In the genomic region with DNA sequence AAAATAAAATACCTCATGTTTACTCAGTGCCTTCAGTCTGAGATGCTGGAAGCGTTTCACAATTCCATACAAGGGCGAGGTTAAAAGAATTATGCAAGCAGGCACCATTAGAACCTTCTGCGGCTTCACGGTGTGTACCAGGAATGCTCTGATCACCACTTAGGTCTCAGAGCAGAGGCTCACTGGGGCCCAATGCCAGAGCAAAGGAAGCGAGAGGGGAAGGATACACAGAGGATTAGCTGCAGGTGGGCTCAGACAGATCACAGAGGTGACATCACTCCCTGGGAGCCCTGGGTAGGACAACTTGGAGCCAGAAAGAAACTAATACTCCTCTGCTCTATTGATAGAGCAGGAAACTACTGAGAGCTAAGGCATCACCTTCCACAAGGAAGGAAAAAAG, we compare ENCODE assay signal across 21 mouse cellular contexts. TPM values are rescaled to one million over a fixed set of nuclear protein-coding genes. Genes with fewer than 3 reads are reported as not detected.
DNase-seq lines count a peak whose midpoint lies in the region; ATAC-seq lines count a peak whose summit lies in the region.
"Had no signal": no experiment of that assay in that cellular context is flagged by ENCODE, and none has a peak within 500 bp of the region (broad histone marks: within the 10 kb centered on the region; RNA-seq: fewer than 3 reads in every experiment).

No protein-coding gene starts in this region.

- H3K27me3 ChIP-seq in intestine, embryonic 15.5 days (replicated peaks) = no peaks in the 10 kb centered on the region
- H3K27me3 ChIP-seq: embryonic facial prominence, embryonic 13.5 days; heart, embryonic 12.5 days; limb, embryonic 13.5 days; neural tube, embryonic 13.5 days had no signal

- no peaks in the 10 kb centered on the region for H3K36me3 ChIP-seq in intestine, embryonic 15.5 days

- no peak overlapping the region for H3K9ac ChIP-seq in intestine, embryonic 15.5 days
- H3K9ac ChIP-seq: embryonic facial prominence, embryonic 13.5 days; forebrain, postnatal 0 days; heart, embryonic 12.5 days; hindbrain, embryonic 14.5 days; limb, embryonic 13.5 days; liver, embryonic 14.5 days; neural tube, embryonic 13.5 days had no signal

- H3K4me2 ChIP-seq in intestine, embryonic 15.5 days (replicated peaks) = no peak overlapping the region
- H3K4me2 ChIP-seq: embryonic facial prominence, embryonic 13.5 days; heart, embryonic 12.5 days; hindbrain, embryonic 14.5 days; limb, embryonic 13.5 days; neural tube, embryonic 13.5 days had no signal

- ATAC-seq in cerebellum, adult (ENCODE audit: insufficient number of reproducible peaks, low FRiP score, low TSS enrichment) = no peak
- ATAC-seq in intestine, embryonic 15.5 days = no peak
- ATAC-seq: activated CD4-positive, CD25-positive, alpha-beta regulatory T cell, adult 4 months; forebrain, postnatal 0 days; intestine, embryonic 16.5 days had no signal

- H3K4me1 ChIP-seq in intestine, embryonic 15.5 days (replicated peaks) = no peaks in the 10 kb centered on the region
- H3K4me1 ChIP-seq: embryonic facial prominence, embryonic 13.5 days; limb, embryonic 13.5 days; neural tube, embryonic 13.5 days had no signal

- DNase-seq in cerebellum, adult 9-10 months = peak; percentile 32
- DNase-seq in ES-CJ7 (ENCODE audit: low read depth, low spot score) (peak; percentile 3), R1 (ENCODE audit: low read depth, low spot score) (peak; percentile 19), liver (no peak)
- DNase-seq in lung, postnatal 14 days = peak; percentile 34
- no peak for DNase-seq in kidney, postnatal 4 days
- DNase-seq: forebrain, postnatal 0 days; heart, postnatal 14 days; midbrain, embryonic 14.5 days; thymus, postnatal 14 days had no signal

- WGBS in intestine, embryonic 15.5 days = 70% methylated on average over 5 of the region's 5 CpGs

- no peaks in the 10 kb centered on the region for H3K9me3 ChIP-seq in intestine, embryonic 15.5 days
- H3K9me3 ChIP-seq: embryonic facial prominence, embryonic 13.5 days; heart, embryonic 12.5 days; limb, embryonic 13.5 days; neural tube, embryonic 13.5 days had no signal

- no peak overlapping the region for H3K4me3 ChIP-seq in intestine, embryonic 15.5 days (replicated peaks)
- H3K4me3 ChIP-seq: embryonic facial prominence, embryonic 13.5 days; heart, embryonic 12.5 days; limb, embryonic 13.5 days; neural tube, embryonic 13.5 days had no signal

- no peak overlapping the region for H3K27ac ChIP-seq in intestine, embryonic 15.5 days
- H3K27ac ChIP-seq: embryonic facial prominence, embryonic 13.5 days; hindbrain, embryonic 14.5 days; limb, embryonic 13.5 days; liver, embryonic 14.5 days; macrophage; neural tube, embryonic 13.5 days had no signal

RNA-seq across cellular contexts. Expression of a gene that starts 48.5 kb away (rescaled TPM):
- 33.1 and 35.1 TPM in 2 replicates for polyA plus RNA-seq in intestine, embryonic 15.5 days (2015; fragmentation: Nextera tagmentation; extraction: Ambion mirVana)

Comparison
In these comparisons a context has a peak if more than half of its experiments do, and no peak if none do; other contexts are left out.
1. DNase-seq: peak in cerebellum, adult 9-10 months (single experiment), ES-CJ7 (single experiment), R1 (single experiment) and lung, postnatal 14 days (single experiment); none in liver (single experiment) and kidney, postnatal 4 days (0 of 2).